Mouse (Mus musculus) kidney, postnatal 25 days (tissue): Measurements from ENCODE around the gene Tbc1d2b.

Experiments used
- DNase-seq, 2 experiments: peaks; one replicate each; pipeline ENCODE4 v3.0.0; 2021; ENCODE audit warnings: mixed read lengths in 2 of 2

Tbc1d2b gene

DNA sequence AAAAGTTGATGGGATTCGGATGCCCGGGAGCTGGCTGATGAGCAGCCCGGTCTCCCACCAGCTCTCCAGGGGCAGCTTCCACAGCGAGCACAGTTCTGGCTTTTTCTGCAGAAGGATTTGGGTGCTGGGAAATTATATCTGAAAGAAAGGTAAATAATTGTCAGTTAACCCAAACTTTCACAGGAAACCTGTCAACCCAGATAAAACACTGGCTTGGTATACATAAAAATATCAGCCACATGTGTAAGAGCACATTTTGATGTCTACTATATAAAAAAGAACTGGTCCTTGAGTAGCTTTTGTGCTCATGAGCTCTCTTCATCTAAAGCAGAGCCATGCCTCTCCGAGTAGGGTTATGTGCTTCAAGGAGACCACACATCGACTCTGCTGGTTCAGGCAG, 29.6 kb downstream of the Tbc1d2b start:
- no peak for DNase-seq

DNA sequence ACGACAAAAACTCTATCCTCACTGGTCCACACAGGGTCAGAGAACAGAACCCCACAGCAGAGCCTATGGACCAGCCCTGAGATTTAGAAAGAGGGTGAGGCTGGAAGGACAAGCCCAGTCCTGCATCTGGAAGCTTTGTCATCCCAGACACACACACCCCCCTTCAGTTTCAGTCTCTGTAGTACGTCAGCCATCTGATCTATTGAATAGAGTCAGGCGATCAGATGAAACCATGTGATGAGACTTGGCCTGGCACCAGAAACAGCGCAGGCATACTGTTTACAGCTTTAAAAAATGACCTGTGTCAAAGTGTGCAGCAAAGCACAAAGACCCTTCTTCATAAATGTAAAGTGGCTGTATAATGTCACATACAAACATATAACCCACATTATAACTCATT, 30.0 kb downstream of the Tbc1d2b start:
- no peak for DNase-seq

DNA sequence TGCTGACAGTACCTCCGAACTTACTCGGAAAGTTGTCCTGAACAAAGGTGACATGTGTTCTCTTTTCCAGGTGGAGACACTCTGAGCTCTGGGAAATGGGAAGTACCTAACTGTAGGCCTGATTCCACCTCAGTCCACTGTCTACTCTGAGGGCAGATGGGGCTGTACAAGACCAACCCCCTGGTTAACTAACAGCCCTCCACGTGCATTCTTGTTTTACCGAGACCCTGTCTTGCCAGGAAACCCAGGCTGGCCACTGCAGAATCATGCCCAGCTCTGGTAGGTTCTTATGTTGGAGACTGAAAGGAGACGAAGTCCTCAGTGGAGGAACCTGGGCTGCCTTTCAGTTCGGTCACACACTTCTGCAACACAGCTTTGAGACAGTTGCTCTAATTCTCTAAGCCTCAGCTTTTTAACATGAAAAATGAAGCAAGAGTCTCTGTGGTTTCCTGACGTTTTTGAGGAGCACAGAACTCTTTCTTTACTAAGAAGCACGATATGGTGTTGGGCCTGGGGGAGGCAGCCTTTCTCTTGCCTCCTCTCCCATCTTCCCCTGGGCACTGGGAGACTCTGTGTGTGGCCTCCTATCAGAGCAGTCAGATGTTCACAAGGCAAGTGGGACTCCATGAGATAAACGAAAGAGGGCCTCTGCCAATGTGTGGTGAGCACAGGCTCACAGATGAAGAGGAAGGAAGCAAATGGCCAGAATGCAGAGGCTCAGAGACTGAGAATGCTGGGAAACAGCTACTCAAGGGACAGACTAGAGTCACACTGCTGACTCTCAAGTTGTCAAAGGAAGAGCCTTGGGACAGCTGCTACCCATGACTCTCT, 33.2 kb downstream of the Tbc1d2b start:
- DNase-seq = no peak

DNA sequence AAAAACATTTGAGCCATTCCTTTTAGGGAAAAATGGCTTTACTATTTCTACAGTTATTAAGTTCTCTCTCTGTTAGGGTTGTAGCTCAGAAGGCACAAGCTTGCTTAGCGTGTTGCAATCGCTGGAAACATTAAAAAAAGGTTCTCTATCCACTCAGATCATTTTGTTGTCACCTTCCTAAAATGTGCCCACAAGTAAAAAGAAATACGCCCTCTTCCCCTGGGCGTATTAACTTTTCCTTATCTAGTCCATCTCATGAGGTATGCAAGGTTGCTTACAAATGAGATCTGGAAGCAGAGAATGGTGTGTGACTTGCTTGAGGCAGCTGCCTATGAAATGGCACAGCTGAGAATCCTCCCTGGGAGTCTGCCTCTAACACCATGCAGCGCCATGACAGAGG, 33.8 kb downstream of the Tbc1d2b start:
- DNase-seq = no peak

DNA sequence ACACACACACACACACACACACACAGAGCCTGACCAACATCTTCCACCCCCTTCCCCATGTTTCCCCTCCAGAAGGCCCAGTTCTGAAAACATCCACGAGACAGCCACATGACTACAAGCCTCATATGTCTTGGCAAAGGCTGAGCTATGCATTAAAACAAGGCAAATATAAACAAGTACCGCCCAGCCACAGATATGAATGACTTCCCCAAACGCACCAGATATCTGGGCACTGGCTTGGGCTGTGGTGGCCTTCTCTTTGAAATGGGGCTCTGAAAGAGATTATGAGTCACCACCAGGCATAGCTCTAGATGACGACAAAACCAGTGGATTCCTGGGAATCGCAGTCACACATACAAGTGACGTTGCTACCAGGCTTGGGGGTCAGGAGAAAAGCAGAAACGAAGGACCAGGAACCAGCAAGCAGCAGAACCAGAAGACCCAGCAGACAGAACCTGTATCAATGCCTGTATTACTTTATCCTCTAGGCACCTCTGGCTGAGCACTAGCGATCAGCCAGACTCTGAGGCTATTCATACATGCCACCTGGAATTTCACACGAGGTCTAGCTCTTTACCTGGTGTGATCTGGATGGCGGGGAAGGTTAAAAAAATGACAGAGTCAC, 35.2 kb downstream of the Tbc1d2b start:
- no peak for DNase-seq

DNA sequence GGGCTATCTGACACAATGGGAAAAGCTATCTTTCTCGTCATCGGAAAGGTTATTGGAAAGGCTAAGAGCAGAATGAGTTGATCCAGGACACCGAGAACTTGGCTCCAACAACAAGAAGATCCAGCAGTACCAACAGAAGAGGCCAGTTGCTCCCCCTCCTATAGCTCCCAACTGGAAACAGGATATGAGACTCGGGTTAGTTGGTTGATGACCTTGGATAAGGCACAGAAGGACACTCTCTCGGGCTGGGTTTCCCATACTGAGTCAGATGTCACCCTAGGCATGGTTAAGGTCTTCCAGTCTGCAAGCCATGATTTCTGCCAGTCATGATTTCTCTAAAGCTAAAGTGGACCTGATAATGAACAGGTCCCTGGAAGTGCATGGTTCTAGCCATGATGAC, 35.8 kb downstream of the Tbc1d2b start:
- no peak for DNase-seq

DNA sequence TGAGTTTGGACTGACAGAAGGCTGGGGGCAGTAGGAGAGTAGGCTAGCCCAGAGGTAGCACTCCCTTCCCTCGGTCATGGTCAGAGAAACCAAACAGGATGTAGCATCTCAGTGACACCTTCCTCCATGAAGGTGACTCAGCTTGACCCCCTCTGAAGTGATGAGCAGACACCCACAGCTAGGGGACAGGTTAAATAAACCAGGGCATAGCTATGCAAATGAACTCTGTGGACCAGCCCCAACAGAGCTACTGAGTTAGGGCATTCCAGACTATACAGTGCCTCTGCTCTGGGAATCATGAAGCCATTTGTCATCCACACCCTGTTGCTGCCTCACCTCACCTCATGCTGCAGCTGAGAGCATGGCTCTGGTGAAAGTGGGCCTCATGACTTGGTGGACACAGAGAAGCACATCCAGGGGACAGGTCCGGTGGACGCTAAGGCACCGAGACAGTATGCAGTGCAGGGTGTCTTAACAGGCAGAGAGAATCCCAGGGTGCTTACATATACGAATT, 36.6 kb downstream of the Tbc1d2b start:
- no peak for DNase-seq

DNA sequence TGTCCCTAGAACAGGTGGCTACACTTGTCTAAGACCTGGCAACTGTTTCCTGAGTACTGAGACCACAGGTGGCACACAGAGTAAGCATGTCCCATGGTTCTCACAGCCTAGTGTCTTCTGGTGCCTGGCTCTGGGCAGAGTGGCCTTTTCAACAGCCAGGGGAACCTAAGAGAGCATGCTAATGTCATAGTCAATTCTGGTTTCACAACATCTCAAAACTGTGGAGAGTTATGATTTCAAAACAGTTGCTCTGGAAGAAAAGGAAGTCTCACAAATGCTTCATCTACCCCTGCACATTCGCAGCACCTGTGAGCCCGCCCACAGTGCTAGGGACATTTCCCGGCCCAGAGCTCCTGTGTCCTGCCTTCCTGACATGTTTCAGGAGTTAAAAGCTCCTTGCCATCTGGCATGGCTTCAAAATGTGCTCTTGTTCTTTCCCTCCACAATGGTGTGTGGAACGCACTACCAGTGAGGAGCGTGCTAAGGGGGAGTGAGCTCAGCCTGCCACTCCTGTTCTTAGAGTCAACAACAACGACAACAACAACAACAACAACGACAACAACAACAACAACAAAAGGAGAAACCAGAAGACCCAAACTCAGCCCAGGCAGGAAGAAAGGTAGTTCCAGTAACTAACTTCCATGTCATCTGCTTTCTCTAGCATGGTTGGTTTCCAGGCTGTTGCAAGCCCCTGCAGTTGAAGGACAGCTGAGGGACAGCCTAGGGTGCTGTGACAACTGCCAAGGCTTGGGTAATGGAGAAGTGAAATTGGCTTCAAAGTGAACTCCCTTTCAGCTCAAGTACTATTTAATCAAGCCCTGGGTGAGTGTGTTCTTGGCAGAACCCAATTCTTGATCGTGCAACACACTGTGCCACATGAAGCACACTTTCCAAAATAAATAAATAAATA, 37.6 kb downstream of the Tbc1d2b start:
- no peak for DNase-seq

DNA sequence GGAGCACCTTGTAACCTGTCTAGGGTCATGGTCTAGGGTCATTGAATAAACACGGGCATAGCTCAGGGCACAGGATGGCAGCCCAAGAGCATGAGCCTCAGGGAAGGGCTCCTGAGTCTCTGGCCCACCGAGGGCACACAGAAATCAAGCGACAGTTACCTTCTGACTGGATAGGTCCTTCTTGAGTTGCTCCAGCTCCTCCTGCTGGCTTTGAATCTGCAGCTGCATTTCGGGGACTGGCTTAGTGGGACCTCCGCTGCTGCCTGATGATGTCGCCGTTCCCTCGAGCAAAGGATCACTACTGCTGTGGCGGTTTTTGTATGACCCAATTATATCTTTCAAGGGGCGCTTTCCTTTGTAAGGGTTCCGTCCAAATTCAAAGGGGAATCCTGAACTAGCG, 43.4 kb downstream of the Tbc1d2b start:
- peak; percentile 49 to 62 for DNase-seq

DNA sequence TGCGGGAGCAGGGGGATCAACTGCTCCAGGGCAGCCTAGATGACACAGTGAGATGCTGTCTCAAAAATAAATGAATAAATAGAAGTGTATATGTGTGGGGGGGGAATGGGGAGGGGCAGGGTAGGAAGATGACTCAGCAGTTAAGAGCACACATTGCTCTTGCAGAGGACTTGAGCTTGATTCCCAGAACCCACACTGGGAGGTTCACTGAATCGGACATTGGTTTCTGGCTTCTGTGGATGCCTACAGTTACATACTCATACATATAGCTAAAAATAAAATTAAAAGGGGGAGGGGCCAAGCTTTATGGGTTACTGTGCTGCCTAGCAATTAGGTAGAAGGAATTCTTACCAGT, 43.9 kb downstream of the Tbc1d2b start:
- DNase-seq = no peak

DNA sequence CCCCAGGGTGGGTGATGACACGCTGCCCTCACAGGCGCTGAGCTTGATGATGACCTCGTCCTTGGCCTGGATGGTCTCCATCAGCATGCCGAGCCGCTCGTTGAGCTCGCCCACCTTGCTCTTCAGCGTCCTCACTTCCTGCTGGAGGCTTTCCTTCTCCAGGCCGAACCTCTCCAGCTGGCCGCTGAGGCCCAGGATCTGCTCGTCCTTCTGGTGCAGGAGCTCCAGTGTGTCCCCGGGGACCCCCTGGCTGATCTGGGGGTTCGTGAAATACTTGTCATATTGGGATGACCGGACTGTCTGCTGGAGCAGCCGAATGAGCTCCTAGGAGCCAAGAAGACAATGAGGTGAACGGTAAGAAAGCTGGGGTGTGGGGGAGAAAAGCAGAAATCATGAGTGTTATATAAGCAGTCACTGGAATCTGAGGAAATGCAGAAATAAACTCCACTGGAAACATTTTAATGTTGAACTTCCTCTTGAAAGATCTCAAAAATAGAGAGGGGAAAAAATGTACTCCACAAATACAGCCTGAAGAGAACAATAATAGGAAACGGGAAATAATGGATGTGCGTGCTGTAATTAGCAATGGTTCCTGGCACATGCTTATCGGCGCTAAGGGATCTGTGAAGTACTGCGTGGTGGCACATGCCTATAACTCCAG, 44.4 kb downstream of the Tbc1d2b start:
- DNase-seq = peak; percentile 36 to 64

DNA sequence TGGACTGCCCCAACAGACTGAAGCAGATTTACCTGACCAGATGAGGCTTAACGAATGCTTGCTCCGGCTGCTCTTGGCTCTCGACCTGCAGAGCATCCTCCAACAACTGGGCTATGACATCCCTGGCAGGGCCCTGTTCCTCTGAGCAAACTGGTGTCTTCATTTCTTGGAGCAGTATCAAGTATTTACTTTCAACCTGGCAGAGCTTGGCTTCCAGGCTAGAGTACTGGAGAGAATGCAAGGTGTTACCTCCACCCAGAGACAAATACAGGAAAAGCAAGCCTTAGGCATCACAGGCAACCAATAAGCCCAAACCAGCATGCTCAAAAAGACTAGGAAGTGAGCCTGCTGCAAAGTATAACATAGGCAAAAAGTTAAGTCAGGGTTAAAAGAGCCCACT, 48.3 kb downstream of the Tbc1d2b start:
- DNase-seq = no peak

DNA sequence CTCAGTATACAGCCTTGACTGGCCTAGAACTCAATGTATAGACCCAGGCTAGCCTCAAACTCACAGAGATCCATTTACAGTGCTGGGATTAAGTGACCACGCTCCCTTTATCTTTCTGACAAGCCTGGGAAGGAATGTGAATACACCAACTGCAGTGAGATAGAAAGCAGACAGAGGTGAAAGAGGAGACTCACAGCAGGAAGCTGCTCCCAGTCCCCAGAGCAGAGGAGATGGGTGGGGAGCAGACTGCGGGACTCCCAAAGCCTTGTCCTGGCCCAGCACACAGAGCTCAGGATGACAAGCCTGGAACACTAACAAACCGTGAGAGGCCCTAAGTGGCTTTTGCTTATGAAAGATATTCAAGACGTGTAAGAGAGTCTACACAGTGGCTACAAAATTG, 53.1 kb downstream of the Tbc1d2b start:
- no peak for DNase-seq

DNA sequence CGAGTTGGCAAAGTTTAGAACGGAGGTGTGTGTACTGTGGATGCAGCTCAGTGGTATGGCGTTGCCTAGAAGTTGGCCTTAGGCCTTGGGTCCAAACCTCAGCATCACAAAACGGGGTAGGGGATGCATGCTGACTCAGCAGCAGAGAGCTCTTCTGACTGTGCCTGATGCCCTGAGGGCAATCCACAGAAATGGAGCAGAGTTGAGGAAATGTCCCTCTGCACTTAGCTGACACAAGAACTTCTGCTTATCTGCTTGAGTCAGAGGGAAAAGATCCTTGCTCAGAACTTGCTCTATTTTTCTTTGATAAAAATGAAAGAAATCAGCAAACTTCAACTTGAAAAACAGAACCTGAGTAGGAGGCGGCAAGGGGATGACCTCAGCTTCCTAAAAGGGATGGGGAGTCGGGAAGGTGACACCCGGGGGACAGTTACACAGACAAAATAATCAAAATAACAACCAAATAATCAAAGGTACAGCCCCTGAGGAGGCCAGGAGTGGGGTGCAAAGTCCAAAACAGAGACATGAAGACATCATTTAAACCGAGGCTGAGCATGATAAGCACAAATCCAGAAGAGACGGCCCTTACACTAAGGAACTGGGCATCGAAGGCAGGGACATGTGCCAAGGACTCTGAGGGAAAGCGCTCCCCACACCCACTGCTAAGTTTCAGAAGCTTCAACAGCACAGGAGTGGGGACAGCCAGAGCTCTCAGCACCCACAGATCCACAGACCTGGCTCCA, 54.2 kb downstream of the Tbc1d2b start:
- DNase-seq = no peak

DNA sequence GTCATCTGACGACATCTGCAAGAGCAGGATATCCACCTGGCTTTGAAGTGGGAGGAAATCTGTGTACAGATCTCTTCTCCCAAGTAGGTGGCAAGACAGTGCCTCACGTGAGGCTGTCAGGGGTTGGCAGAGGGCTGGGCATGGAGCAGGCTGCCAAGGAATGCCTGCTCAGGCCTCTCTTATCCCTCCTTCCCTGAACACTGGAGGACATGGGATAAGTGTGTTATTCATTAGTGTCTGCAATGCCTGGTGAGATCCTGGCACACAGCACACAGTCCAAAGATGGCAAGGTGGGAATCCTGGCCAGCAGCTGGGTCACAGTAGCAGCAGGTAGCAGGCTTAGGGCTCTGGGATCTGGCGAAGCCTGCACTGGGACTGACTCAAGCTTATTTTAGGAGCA, 57.5 kb downstream of the Tbc1d2b start:
- no peak for DNase-seq

DNA sequence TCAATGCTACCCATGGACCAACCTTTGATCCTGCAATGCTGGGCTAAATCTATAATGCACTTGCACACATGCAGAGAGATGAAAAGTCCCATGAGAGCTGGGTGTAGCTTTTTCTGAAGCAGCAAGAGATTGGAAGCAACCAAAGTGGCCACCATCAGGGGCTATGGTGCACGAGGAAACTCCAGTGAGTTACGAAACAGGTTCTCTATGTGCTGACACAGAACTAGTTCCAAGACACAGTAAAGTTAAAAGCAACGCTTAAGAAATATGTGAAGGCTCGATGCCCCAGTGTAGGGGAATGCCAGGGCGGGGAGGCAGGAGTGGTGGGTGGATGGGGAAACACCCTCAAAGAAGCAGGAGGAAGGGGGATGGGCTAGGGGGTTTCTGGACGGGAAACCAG, 61.9 kb downstream of the Tbc1d2b start:
- no peak for DNase-seq

DNA sequence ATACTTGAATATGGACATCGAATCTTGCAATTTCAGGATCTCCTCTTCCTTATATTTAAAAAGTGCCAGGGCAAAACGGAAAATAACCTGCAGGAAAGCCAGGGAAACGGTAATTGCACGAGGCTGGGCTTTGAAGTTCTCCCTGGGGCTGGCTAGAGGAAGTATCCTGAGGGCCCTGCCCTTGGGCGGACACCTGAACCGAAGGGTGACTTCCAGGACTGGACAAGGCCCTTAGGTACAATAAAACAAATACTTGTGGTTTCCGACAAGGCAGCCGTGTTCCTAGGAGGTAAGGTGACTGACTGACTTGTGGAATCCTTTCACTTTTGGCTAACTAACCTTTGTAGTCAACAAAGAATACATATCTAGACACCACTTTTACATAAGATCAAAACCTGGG, 62.8 kb downstream of the Tbc1d2b start:
- no peak for DNase-seq

DNA sequence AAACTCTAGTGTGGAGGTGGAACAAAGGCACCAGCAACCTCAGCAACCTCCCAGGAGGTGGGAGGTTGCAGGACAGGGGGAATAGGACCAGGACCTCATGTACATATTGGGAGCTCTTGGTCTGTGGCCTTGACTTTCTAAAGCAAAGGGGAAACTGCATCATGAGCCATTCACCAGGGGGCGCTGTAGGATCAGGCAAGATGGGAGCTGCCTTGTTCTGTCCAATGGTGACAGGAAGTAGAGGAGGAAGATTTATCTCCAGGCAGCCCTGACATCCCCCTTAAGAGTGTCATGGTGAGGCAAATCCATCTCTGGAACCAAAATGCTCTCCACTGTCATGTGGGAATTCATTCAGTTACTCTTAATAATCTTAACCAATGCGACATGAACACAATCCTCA, 64.1 kb downstream of the Tbc1d2b start:
- DNase-seq = peak; percentile 83 to 91

DNA sequence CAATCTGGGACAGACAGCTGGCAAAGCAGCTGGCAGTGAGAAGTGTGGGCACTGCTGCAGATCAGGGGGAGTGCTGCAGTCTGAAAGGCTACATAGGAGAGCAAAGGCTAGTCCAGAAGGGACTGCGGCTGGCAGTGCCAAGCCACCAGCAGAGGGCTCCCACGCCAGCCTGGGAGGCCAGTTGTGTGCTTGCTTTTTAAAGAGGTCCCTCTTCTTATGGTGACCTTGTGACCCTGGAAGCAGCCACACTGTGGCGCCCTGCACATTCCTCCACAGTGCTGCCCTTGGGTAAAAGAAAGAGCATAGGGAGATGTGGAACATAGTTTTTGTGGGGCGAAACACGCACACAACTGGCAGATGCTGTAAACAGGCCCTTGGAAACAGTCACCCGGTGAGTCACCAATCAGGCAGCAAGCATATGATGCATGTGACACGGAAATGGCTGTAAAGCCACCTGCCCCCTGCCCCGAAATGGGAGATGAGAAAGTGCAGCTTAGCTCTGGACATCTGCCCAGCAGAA, 66.1 kb downstream of the Tbc1d2b start:
- no peak for DNase-seq

DNA sequence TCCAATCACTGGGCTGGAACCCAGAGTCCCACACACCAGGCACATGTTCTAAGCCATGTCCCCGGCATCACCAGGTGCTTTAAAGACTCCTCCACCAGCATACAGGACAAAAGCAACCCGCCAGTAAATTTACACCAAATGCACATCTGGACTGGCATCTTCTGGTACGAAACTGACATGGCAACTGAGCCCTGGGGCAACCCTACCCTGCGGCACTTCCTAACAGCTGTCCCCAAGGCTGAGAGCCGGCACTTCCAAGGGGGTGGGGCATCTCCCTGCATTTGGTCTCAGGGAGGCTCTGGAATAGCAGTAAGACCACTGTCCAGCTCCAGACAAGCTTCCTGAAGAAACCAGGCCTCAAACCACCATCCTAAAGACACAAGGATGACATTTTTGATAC, 67.4 kb downstream of the Tbc1d2b start:
- DNase-seq = no peak

DNA sequence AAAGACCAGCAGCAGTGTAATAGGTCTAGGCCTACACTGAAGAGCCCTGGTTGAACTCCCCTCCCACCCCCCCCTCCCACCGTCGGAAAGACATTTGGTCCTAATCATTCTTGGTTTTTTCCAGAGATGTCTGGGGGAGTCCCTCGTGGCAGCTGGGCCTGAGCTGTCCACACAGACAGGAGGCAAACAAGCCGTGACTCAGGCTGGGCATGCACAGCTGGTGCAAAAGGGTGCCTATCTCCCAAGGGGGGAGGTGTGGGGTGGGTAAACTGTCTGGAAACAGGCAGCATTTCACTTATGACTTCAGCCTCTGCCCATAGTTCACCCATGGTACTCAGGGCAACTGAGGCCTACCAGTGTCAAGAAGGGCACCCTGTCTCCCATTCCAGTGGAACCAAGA, 69.1 kb downstream of the Tbc1d2b start:
- DNase-seq = no peak

DNA sequence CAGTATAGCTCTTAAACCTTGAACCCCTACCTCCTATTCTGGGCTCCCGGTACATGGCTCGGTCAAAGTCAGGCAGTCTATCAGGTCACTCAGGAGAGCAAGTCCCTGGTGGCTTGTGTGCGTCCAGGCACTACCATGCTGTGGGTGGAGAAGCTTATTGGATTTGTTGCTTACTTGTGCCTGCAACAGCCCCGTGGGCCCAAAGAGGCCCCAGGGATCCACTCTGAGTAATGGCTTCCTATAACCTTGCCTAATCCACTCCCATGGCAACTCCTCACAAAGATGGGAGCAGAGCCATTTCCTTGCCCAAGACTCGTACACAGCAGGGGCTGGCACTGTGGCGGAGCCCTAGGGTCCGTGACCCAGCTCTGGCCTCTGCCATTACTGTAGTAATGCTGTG, 69.5 kb downstream of the Tbc1d2b start:
- DNase-seq = no peak
